Comparison of ENCODE assay signal across 35 mouse cellular contexts in the genomic region with DNA sequence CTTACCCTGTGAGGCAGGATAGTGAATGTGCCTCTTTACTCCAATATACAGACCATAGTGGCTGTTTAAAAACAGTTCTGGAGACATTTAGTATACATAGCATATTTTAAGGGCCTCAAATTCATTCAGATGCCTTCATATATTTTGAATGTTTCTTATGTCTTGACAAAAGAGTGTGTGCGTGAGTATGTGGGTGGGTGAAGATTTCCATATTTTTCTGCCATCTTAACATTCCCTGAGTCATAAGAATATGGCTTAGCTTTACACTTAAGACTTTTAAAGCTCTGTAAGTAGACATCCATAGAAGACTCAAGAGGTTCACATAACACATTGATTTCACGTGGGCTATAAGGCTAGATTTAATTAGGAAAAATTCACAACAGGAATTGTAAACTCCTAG.
"Had no signal": no experiment of that assay in that cellular context is flagged by ENCODE, and none has a peak within 500 bp of the region (broad histone marks: within the 10 kb centered on the region; RNA-seq: fewer than 3 reads in every experiment).

No protein-coding gene starts in this region.

- H3K4me1 ChIP-seq: heart, embryonic 10.5 days; heart, embryonic 12.5 days; heart, embryonic 13.5 days; heart, embryonic 15.5 days; hindbrain, embryonic 10.5 days; hindbrain, embryonic 12.5 days; hindbrain, embryonic 13.5 days; hindbrain, embryonic 15.5 days; intestine, embryonic 15.5 days; kidney, embryonic 15.5 days had no signal

- H3K9me3 ChIP-seq: heart, embryonic 10.5 days; heart, embryonic 12.5 days; heart, embryonic 13.5 days; heart, embryonic 15.5 days; hindbrain, embryonic 10.5 days; hindbrain, embryonic 12.5 days; hindbrain, embryonic 13.5 days; hindbrain, embryonic 15.5 days; intestine, embryonic 15.5 days; kidney, embryonic 15.5 days had no signal

- DNase-seq: heart, postnatal 10 days; heart, postnatal 14 days; heart, postnatal 36 days; heart, postnatal 4 days; kidney, adult 11 months; kidney, adult 18-20 months; kidney, adult 2 months; kidney, adult 8-10 months; kidney, adult 9 months; kidney, postnatal 10 days; kidney, postnatal 14 days; kidney, postnatal 25 days; kidney, postnatal 36 days; kidney, postnatal 4 days; layer of hippocampus, adult 9-11 months; layer of hippocampus, postnatal 36 days had no signal

- H3K4me2 ChIP-seq: heart, embryonic 11.5 days; heart, embryonic 12.5 days; heart, embryonic 13.5 days; heart, embryonic 15.5 days; hindbrain, embryonic 12.5 days; hindbrain, embryonic 13.5 days; hindbrain, embryonic 14.5 days; hindbrain, embryonic 15.5 days; intestine, embryonic 15.5 days; kidney, embryonic 15.5 days had no signal

- H3K27ac ChIP-seq: heart, embryonic 10.5 days; heart, embryonic 13.5 days; heart, embryonic 15.5 days; hindbrain, embryonic 10.5 days; hindbrain, embryonic 12.5 days; hindbrain, embryonic 13.5 days; hindbrain, embryonic 14.5 days; hindbrain, embryonic 15.5 days; hindbrain, postnatal 0 days; intestine, embryonic 15.5 days; kidney, embryonic 15.5 days; kidney, postnatal 0 days; layer of hippocampus, adult 2 months had no signal

- ATAC-seq: hindbrain, embryonic 16.5 days; hindbrain, postnatal 0 days; inflammation-experienced regulatory T-cells, adult 6 months; intestine, embryonic 15.5 days; intestine, embryonic 16.5 days; intestine, postnatal 0 days had no signal

- H3K27me3 ChIP-seq: heart, embryonic 12.5 days; heart, embryonic 13.5 days; heart, embryonic 15.5 days; hindbrain, embryonic 12.5 days; hindbrain, embryonic 13.5 days; hindbrain, embryonic 15.5 days; intestine, embryonic 15.5 days; kidney, embryonic 15.5 days had no signal

- H3K4me3 ChIP-seq: heart, embryonic 10.5 days; heart, embryonic 12.5 days; heart, embryonic 13.5 days; heart, embryonic 15.5 days; hindbrain, embryonic 10.5 days; hindbrain, embryonic 12.5 days; hindbrain, embryonic 13.5 days; hindbrain, embryonic 15.5 days; intestine, embryonic 15.5 days; kidney, embryonic 15.5 days; layer of hippocampus, adult 2 months had no signal

- H3K36me3 ChIP-seq: heart, embryonic 10.5 days; heart, embryonic 12.5 days; heart, embryonic 13.5 days; heart, embryonic 15.5 days; hindbrain, embryonic 10.5 days; hindbrain, embryonic 12.5 days; hindbrain, embryonic 13.5 days; hindbrain, embryonic 15.5 days; intestine, embryonic 15.5 days; kidney, embryonic 15.5 days had no signal

- H3K9ac ChIP-seq: heart, embryonic 12.5 days; heart, embryonic 13.5 days; heart, embryonic 15.5 days; hindbrain, embryonic 12.5 days; hindbrain, embryonic 13.5 days; hindbrain, embryonic 14.5 days; hindbrain, embryonic 15.5 days; intestine, embryonic 15.5 days; kidney, embryonic 15.5 days had no signal
